Mouse (Mus musculus) cerebellum, adult 2 months (tissue): Measurements from ENCODE around the gene Cpsf4l. TPM values are rescaled to one million over a fixed set of nuclear protein-coding genes. Genes with fewer than 3 reads are reported as not detected.

Experiments used
- DNase-seq, 2 experiments: peaks; one replicate each; pipeline ENCODE4 v3.0.0; 2021
- H3K27ac ChIP-seq: fragments of 200-500 bp; 2 replicates; pipeline ENCODE4 v1.5.1; 2012; ENCODE audit warnings: low read length, control low read depth, inconsistent platforms; ENCODE audit not compliant: insufficient read depth
- H3K27me3 ChIP-seq: fragments of 200-500 bp; 2 replicates; pipeline ENCODE4 v1.6.1; 2012; ENCODE audit warnings: inconsistent platforms, mild to moderate bottlenecking, low read length, moderate library complexity; ENCODE audit not compliant: control insufficient read depth, insufficient read depth
- H3K4me1 ChIP-seq: fragments of 200-500 bp; 2 replicates; pipeline ENCODE4 v1.6.1; 2011; ENCODE audit warnings: low read length; ENCODE audit not compliant: control insufficient read depth, insufficient read depth
- H3K4me3 ChIP-seq: fragments of 200-500 bp; replicated peaks from 2 replicates; pipeline ENCODE3; 2011; ENCODE audit warnings: mild to moderate bottlenecking, low read depth, low read length, control low read depth; ENCODE audit not compliant: insufficient read depth
- CTCF ChIP-seq: fragments of 200-500 bp; IDR thresholded peaks from 2 replicates; pipeline ENCODE4 v1.5.1; 2011; ENCODE audit warnings: low read depth, mild to moderate bottlenecking, control low read depth, low read length, moderate library complexity, borderline replicate concordance; ENCODE audit not compliant: insufficient read depth
- POLR2A ChIP-seq: fragments of 200-500 bp; IDR thresholded peaks from 2 replicates; pipeline ENCODE4 v1.6.1; 2011; ENCODE audit warnings: low read length, control low read depth, borderline replicate concordance; ENCODE audit not compliant: insufficient read depth
- WGBS: fragments of 180-500 bp; shearing (Covaris S2); methylation state at CpG from one replicate; pipeline ENCODE4 v1.1.7; 2018; 5-methylcytosine and 5-hydroxymethylcytosine counted together
- polyA plus RNA-seq: library from polyadenylated mRNA; depleted of rRNA; stranded (reverse); fragments of >200 nt; gene quantifications from 2 replicates; pipeline ENCODE4 v1.2.3, GENCODE M21; 2012; rRNA removed

The Cpsf4l gene
- polyA plus RNA-seq, result 7.5 and 7.6 TPM in 2 replicates

DNA sequence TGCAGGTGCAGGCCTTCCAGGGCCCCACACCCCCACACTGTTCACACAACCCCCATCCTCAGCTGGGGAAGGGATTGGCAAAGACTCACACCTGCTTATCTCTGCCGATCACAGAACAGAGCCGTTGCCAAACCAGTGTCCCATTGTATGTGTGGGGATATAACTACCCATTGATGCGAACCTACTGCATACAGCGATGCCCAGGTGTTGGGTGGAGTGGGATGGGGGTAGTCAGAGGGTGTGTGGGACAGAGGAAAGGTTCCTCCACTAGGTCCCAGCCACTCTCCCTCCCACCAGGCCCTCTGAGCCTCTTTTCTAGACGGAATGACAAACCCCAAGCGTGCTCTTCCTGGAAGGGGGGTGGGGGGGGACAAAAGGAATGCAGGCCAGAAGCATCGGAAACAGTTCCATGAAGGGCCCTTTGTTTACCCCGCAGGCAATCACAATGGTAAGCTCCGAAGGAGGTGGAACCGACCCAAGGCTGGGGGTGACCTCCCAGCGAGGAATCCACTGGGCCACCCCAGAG, at the start of gene Cpsf4l:
Gene Cpsf4l (minus strand): TSS at position 287 of the 526 bp plus-strand sequence.
- peak within 1 kb of the TSS; percentile 49 for H3K27ac ChIP-seq
- no peaks in the 10 kb centered on the region for H3K27me3 ChIP-seq
- DNase-seq, result peak in 1 of 2 experiments; percentile 22
- H3K4me1 ChIP-seq, result no peaks in the 10 kb centered on the region
- 67% methylated on average over 11 of the region's 11 CpGs for WGBS
- TF ChIP-seq POLR2A (no peak), CTCF (no peak)
- no peak within 1 kb of the TSS for H3K4me3 ChIP-seq

DNA sequence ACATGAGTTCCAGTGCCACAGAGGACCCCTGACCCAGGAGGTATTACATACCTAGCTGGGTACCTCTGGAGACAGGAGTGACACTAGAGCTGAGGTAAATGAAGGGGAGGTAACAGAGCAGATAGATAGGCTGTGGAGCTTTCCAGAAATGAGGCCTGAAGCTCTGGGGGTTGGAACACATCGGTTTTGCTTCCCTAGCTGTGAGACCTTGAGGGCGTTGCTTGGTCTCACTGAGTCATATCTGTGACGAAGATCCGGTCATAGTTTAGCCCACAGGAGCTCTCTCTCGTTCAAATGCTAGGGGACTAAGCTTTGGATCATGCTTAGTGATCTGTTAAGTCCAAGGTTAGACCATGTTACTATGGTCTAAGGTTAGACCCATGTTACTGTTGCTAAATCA, 49.0 kb upstream of the Cpsf4l start:
- no peaks in the 10 kb centered on the region for H3K27me3 ChIP-seq
- 92% methylated on average over 5 of the region's 5 CpGs for WGBS
- no peak overlapping the region for H3K27ac ChIP-seq
- H3K4me1 ChIP-seq, result no peaks in the 10 kb centered on the region
- no peak for TF ChIP-seq POLR2A
- TF ChIP-seq CTCF, result no peak
- no peak for DNase-seq
- H3K4me3 ChIP-seq, result no peak overlapping the region

DNA sequence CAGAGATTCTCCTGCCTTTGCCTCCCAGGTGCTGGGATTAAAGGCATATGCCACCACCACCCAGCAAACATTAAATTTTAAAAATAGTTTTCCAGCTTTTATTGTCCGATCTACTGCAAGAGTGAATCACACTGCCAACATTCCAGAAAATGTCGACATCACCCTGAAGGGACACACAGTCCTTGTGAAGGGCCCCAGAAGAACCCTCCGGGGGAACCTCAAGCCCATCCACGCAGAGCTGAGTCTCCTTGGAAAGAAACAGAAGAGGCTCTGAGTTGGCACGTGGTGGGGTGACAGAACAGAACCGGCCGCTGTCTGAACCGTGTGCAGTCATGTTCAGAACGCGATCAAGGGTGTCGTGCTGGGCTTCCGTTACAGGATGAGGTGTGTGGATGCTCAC, 46.8 kb upstream of the Cpsf4l start:
- 92% methylated on average over 12 of the region's 12 CpGs for WGBS
- Histone ChIP-seq H3K4me3 (no peak overlapping the region), H3K4me1 (no peaks in the 10 kb centered on the region), H3K27me3 (no peaks in the 10 kb centered on the region), H3K27ac (no peak overlapping the region)
- no peak for DNase-seq
- TF ChIP-seq CTCF, result no peak
- no peak for TF ChIP-seq POLR2A

DNA sequence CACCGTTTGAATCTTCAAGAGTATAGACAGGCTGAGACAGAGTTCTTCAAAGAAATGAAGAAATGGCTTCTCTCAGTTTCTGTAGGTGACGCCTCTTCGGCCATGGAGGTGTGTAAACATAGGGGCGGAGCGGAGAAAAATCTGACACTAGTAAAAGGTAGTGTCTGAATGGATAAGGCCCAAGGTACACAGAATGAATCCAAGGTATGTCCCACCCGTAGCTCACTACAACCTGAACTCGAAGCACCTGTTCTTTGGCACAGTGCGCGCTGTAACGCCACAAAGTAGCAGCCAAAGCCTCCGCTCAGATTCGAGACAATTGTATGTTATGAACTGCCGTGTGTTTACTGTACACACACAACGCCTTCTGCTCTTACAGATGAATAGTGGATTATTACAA, 46.1 kb upstream of the Cpsf4l start:
- no peak for TF ChIP-seq POLR2A
- no peak for TF ChIP-seq CTCF
- Histone ChIP-seq H3K27me3 (no peaks in the 10 kb centered on the region), H3K27ac (no peak overlapping the region), H3K4me1 (no peaks in the 10 kb centered on the region), H3K4me3 (no peak overlapping the region)
- DNase-seq, result no peak
- WGBS, result 93% methylated on average over 14 of the region's 14 CpGs

DNA sequence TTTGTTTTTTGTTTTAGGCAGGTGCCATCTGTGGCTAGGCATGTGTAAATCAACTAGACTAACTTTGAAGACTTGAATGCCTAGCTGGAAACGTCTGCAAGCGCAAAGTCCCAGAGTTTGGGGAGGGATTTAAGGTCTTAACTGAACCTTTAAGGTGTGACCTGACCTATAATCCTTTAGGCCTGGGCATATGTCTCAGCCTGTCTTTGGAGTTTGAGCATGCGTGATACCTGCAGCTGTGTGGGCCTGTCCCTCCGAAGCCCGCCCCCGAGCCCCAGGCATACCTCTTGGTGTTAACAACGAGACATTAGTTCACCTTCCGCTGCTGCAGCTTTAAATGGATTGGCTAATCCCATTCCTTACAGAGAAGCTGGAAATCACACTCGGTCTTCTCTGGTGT, 45.0 kb upstream of the Cpsf4l start:
- no peak overlapping the region for H3K4me3 ChIP-seq
- no peaks in the 10 kb centered on the region for H3K4me1 ChIP-seq
- H3K27ac ChIP-seq, result no peak overlapping the region
- no peaks in the 10 kb centered on the region for H3K27me3 ChIP-seq
- DNase-seq, result no peak
- 84% methylated on average over 9 of the region's 9 CpGs for WGBS
- TF ChIP-seq POLR2A (no peak), CTCF (no peak)

DNA sequence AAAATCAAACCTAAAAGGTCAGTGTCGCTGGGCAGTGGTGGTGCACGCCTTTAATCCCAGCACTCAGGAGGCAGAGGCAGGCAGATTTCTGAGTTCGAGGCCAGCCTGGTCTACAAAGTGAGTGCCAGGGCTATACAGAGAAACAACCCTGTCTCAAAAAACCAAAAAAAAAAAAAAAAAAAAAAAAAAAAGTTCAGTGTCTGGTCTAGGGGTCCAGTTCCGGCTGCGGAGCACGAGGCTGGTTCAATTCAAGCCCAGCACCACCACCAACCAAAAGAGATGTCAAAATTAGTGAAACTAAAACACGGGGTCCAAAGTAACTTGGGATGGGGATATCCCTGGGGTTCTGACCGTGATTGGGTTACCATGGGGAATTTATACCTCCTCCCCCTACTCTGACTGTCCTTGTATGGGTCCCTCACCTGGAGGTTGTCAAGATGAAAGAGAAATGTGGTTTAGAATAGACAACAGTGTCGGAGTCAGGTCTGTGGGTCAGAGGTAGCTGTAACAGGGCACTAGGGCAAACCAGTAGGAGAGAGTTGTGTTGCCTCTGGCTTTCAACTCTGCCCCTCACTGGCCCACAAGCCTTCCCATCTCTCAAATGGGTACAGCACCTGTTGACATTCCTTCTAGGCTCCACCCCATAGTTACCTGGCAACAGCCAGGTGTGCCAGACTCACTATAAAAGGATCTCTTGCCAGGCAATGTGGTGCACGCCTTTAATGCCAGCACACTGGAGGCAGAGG, 43.0 kb upstream of the Cpsf4l start:
- 94% methylated on average over 10 of the region's 10 CpGs for WGBS
- no peak for DNase-seq
- Histone ChIP-seq H3K4me1 (no peaks in the 10 kb centered on the region), H3K4me3 (no peak overlapping the region), H3K27ac (no peak overlapping the region), H3K27me3 (no peaks in the 10 kb centered on the region)
- TF ChIP-seq CTCF (no peak), POLR2A (no peak)

DNA sequence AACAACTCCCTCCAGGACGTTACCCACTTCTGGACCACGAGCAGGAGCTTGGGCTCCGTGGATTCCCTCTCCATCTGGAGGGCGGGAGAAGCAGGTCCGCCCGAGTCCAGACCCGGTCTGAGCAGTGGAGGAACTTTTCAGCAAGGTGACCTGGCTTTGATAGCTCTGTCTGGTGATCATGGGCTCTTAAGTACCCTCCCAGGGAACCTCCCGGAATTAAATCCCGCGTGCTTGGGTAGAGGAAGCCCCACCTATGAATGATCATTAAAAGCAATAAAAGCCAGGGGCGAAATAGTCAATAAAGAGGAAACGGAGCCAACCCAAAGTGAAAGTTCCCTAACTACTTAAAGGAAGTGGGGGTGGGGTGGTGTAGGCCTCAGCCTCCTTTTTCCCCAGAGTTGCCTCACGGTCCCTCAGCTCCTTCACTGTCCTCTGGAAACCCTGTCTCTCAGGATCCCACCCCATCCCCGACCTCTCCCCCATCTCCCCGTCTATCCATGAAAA, 42.4 kb upstream of the Cpsf4l start:
- TF ChIP-seq CTCF (no peak), POLR2A (no peak)

More for the DNA sequence above, 42.4 kb upstream of the Cpsf4l start:
- H3K4me3 ChIP-seq, result peak overlapping the region; percentile 51
- WGBS, result 43% methylated on average over 15 of the region's 15 CpGs
- no peaks in the 10 kb centered on the region for H3K4me1 ChIP-seq
- H3K27ac ChIP-seq, result no peak overlapping the region
- no peaks in the 10 kb centered on the region for H3K27me3 ChIP-seq
- DNase-seq, result no peak
